Mouse (Mus musculus) B cell, adult 67 days (primary cell): ENCODE measurements around the gene Nlgn1. TPM values are rescaled to one million over a fixed set of nuclear protein-coding genes. Genes with fewer than 3 reads are reported as not detected.

Experiments
- total RNA-seq, 2 experiments: library from RNA; stranded (reverse); gene quantifications; 4 replicates each; pipeline ENCODE4 v1.2.4; 2023

The Nlgn1 gene
- total RNA-seq: not detected

DNA sequence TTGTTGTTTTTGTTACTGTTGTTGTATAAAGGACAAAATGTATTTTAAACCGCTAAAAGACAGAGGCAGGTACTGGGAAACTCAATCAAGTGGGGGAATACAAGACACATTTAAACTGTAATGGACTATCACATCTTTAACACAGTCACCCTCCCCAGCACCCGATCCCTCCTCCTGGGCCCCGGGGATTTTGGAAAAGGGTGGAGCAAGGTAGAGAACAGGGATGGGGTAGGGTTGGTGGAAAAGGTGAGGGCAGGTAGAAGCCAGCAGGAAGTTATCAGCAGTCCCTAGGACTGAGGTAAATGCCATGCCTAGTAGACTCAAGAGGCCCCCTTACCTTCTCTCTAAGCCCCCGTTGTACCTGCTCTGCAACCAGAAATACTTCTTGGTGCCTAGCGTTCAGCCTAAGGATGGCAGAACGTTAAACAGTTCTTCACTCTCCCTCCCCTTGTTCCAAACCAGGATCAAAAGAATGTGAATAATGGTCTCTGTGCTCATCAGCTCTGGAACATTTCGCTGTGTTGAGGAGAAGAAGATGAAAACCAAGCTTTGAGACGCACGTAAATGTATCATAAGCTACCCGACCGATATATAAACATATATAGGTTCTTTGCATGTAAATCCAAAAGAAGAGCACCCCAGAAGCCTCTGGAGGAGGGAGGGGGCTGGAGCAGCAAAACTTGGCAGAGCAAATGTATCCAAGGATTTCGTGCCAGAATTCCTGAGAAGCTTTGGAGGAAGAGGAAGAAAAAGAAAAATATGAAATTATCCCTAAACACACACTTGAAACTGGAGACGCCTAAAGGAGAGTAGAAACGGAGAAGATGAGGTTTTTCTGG is at the start of gene Nlgn1:
Gene Nlgn1 (minus strand): TSS at position 61 of the 839 bp plus-strand sequence.

